Mouse (Mus musculus): ENCODE data around the gene Gm7534.

DNA sequence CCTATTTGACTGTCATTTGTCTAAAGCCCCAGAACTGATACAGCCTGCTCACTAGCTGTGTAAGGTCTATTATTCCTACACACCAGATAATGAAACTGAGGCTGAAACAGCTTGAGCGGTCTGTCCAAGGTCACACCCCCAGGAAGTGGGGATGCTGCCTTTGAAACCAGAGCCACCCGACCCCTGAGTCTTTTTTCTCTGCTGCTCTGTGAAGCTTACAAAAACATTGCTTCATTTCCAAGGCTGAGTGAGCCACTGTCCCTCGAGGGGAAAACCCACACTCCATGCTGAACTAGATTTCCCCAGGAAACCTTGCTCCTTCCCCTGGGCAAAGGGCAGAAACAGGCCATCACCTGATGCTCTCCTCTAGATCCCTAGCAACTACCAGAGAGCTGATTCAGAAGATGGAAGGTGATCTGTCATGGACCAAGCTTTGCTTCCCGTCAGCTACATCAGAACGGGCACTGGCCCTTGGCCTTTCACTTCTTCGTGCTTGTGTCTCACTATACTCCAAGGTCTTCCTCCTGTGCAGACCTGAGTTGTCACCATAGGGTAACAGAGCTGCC is 3.8 kb upstream of the Gm7534 start:
- TF ChIP-seq EP300 (optimal IDR thresholded peaks at IDR 0.05): no peak
- TF ChIP-seq CTCF (IDR thresholded peaks at IDR 0.05; ENCODE audit: low read depth): no peak

Measured in stomach, postnatal 0 days (tissue).